Mouse (Mus musculus): ENCODE data around the gene Kazald1. TPM values are rescaled to one million over a fixed set of nuclear protein-coding genes. Genes with fewer than 3 reads are reported as not detected.

Kazald1 gene
- polyA plus RNA-seq (2012; rRNA removed): 13.4 and 15.0 TPM in 2 replicates

DNA sequence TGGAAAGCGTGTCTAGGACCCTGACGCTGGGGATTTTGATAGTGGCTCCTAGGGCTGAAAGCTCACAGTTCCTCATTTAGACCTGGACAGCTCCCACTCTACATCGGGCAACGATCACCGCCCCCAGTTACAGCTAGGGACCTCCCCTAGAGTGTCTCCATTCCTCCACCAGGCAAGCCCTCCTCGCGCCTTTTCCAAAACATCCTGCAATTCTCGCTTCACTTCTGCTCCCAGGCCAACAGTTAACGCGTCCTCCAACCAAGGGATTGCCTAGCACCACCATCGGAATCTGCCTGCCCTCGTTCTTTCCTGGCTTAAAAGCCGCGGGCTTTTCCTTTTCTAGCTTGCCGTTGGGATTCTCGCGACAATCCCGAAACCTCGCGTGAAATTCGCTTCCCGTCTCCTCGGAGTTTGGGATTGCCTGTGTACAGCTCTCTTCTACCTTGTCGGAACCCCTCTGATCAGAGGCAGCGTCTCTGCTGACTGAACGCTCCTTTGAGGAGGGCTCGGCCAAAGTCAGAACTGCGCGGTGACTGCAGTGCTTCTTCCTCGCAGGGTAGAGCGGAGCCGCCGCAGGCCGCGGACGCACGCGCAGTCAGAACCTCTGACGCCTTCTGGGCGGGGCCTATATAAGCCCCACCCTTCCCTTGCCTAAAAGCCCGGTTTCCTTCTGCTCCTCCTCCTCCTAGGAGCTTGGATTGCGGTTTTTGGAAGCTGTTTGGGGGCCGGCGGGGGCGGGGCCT is at the start of gene Kazald1:
Gene Kazald1 (plus strand): TSS at position 662 of the 743 bp plus-strand sequence.
- under 1% methylated on average over 45 of the region's 45 CpGs for WGBS
- peaks cover 7% of the 10 kb centered on the region; the same call in 1 of the 2 replicates for H3K4me1 ChIP-seq (ENCODE audit: control insufficient read depth, insufficient read depth, low read length)
- peak; percentile 95 to 98 for DNase-seq
- peak within 1 kb of the TSS; percentile 89 for H3K4me3 ChIP-seq (replicated peaks; ENCODE audit: insufficient read depth, low read depth, low read length)
- H3K27me3 ChIP-seq (ENCODE audit: control insufficient read depth, insufficient read depth, low read length): no peaks in the 10 kb centered on the region
- peak; percentile 99 for TF ChIP-seq POLR2A (IDR thresholded peaks at IDR 0.05; ENCODE audit: borderline replicate concordance, insufficient read depth, low read length)
- no peak for TF ChIP-seq CTCF (IDR thresholded peaks at IDR 0.05; ENCODE audit: borderline replicate concordance, insufficient read depth, low read depth, low read length)
- peak within 1 kb of the TSS; percentile 95 for H3K27ac ChIP-seq (ENCODE audit: insufficient read depth, low read length)

DNA sequence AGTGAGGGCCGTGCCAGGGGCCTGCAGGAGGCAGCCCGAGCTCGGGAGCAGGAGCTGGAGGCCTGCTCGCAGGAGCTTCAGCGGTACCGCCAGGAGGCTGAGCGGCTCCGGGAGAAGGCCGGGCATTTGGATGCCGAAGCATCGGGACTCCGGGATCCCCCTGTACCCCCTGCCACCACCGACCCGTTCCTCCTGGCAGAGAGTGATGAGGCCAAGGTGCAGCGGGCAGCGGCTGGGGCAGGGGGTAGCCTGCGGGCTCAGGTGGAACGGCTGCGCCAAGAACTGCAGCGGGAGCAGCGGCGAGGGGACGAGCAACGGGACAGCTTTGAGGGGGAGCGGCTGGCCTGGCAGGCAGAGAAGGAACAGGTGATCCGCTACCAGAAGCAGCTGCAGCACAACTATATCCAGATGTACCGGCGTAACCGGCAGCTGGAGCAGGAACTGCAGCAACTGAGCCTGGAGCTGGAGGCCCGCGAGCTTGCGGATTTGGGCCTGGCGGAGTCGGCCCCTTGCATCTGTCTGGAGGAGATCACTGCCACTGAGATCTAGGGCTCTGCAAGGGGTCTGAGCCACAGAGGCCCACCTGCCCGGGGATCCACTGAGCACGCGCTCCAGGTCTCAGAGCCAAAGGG is 49.0 kb upstream of the Kazald1 start:
- no peak for DNase-seq

DNA sequence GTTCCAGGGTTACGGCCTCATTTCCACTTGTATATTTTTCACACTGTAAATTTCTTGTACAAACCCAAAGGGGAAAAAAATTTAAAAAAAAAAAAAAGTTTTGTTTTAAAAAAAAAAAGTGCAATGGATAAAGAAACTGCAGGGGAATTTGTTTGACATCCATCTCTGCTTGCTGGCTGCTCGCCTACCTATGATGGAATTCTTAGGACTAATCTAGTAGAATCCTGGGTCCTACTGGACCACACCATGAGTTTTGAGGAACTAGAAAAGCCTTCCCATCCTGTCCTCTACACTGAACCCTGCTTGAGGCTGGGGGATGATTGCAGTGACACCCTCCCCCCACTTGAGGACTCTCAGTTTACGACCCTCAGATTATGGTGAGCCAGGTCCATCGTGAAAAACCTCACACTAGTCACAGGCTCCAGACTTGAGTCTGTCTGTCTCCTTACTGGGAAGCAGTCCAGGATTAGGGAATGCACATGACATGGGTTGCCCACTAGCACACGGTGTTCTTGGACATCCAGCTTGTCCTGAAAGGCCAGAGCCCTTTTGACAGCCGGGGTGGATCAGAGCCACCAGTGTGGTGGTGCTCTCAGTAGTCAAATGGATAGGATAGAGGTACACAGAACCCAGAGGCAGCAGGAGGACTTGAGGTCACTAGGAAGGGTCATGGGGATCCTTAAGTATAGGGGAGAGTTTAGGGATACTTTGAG is 47.9 kb upstream of the Kazald1 start:
- Histone ChIP-seq H3K27ac (ENCODE audit: insufficient read depth, low read length) (peak overlapping the region; percentile 24; the same call in 1 of the 2 replicates), H3K4me3 (replicated peaks; ENCODE audit: insufficient read depth, low read depth, low read length) (no peak overlapping the region)
- 58% methylated on average over 6 of the region's 6 CpGs for WGBS

More for the DNA sequence above, 49.0 kb upstream of the Kazald1 start:
- 81% methylated on average over 37 of the region's 37 CpGs for WGBS
- H3K27ac ChIP-seq (ENCODE audit: insufficient read depth, low read length): no peak overlapping the region; the same call in 1 of the 2 replicates
- H3K27me3 ChIP-seq (ENCODE audit: control insufficient read depth, insufficient read depth, low read length): no peaks in the 10 kb centered on the region
- TF ChIP-seq POLR2A (IDR thresholded peaks at IDR 0.05; ENCODE audit: borderline replicate concordance, insufficient read depth, low read length): no peak
- TF ChIP-seq CTCF (IDR thresholded peaks at IDR 0.05; ENCODE audit: borderline replicate concordance, insufficient read depth, low read depth, low read length): no peak
- no peak overlapping the region for H3K4me3 ChIP-seq (replicated peaks; ENCODE audit: insufficient read depth, low read depth, low read length)
- H3K4me1 ChIP-seq (ENCODE audit: control insufficient read depth, insufficient read depth, low read length): peaks cover 12% of the 10 kb centered on the region

GRCm38 (mm10) chr19:45027848-45028247 is 47.2 kb upstream of the Kazald1 start:
- Histone ChIP-seq H3K4me3 (replicated peaks; ENCODE audit: insufficient read depth, low read depth, low read length) (no peak overlapping the region), H3K27me3 (ENCODE audit: control insufficient read depth, insufficient read depth, low read length) (no peaks in the 10 kb centered on the region), H3K27ac (ENCODE audit: insufficient read depth, low read length) (peak overlapping the region; percentile 24; the same call in 1 of the 2 replicates), H3K4me1 (ENCODE audit: control insufficient read depth, insufficient read depth, low read length) (peaks cover 18% of the 10 kb centered on the region)
- 85% methylated on average over 6 of the region's 6 CpGs for WGBS
- TF ChIP-seq CTCF (IDR thresholded peaks at IDR 0.05; ENCODE audit: borderline replicate concordance, insufficient read depth, low read depth, low read length) (no peak), POLR2A (IDR thresholded peaks at IDR 0.05; ENCODE audit: borderline replicate concordance, insufficient read depth, low read length) (no peak)
- no peak for DNase-seq

More for the DNA sequence above, 47.9 kb upstream of the Kazald1 start:
- no peak for DNase-seq
- Histone ChIP-seq H3K27me3 (ENCODE audit: control insufficient read depth, insufficient read depth, low read length) (no peaks in the 10 kb centered on the region), H3K4me1 (ENCODE audit: control insufficient read depth, insufficient read depth, low read length) (peaks cover 14% of the 10 kb centered on the region)
- no peak for TF ChIP-seq CTCF (IDR thresholded peaks at IDR 0.05; ENCODE audit: borderline replicate concordance, insufficient read depth, low read depth, low read length)
- no peak for TF ChIP-seq POLR2A (IDR thresholded peaks at IDR 0.05; ENCODE audit: borderline replicate concordance, insufficient read depth, low read length)

- H3K27me3 ChIP-seq (ENCODE audit: control insufficient read depth, insufficient read depth, low read length): no peaks in the 10 kb centered on the region
- no peak for TF ChIP-seq CTCF (IDR thresholded peaks at IDR 0.05; ENCODE audit: borderline replicate concordance, insufficient read depth, low read depth, low read length)
- TF ChIP-seq POLR2A (IDR thresholded peaks at IDR 0.05; ENCODE audit: borderline replicate concordance, insufficient read depth, low read length): no peak
- H3K27ac ChIP-seq (ENCODE audit: insufficient read depth, low read length): peak overlapping the region; percentile 24; the same call in 1 of the 2 replicates
- H3K4me1 ChIP-seq (ENCODE audit: control insufficient read depth, insufficient read depth, low read length): peaks cover 18% of the 10 kb centered on the region
- H3K4me3 ChIP-seq (replicated peaks; ENCODE audit: insufficient read depth, low read depth, low read length): no peak overlapping the region
- WGBS: 51% methylated on average over 19 of the region's 19 CpGs
- DNase-seq: no peak
Measured at GRCm38 (mm10) chr19:45028746-45029145, 46.3 kb upstream of the Kazald1 start.

GRCm38 (mm10) chr19:45029571-45029970 is 45.5 kb upstream of the Kazald1 start:
- TF ChIP-seq POLR2A (IDR thresholded peaks at IDR 0.05; ENCODE audit: borderline replicate concordance, insufficient read depth, low read length): no peak
- no peak for TF ChIP-seq CTCF (IDR thresholded peaks at IDR 0.05; ENCODE audit: borderline replicate concordance, insufficient read depth, low read depth, low read length)
- Histone ChIP-seq H3K27ac (ENCODE audit: insufficient read depth, low read length) (no peak overlapping the region), H3K4me1 (ENCODE audit: control insufficient read depth, insufficient read depth, low read length) (peaks cover 15% of the 10 kb centered on the region; the same call in 1 of the 2 replicates), H3K4me3 (replicated peaks; ENCODE audit: insufficient read depth, low read depth, low read length) (no peak overlapping the region), H3K27me3 (ENCODE audit: control insufficient read depth, insufficient read depth, low read length) (no peaks in the 10 kb centered on the region)
- WGBS: 54% methylated on average over 9 of the region's 9 CpGs
- DNase-seq: no peak

DNA sequence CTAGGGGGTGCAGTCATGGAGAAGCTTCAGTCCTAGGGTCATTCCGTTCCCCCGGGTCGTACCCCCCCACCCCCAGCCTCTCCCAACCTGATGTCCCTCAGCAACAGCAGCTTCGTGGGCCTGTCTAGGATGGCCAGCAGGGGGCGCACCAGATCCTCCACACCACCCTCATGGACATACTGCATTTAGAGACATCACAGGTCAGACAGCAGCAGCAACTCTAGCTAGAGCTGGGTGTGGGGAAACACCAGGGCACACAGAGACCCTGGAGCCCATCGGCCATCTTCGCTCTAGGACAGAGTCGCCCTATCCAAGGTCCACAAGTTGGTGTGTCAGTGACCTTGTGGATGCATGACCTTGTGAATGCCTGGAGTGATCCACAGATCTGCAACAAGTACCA is 44.9 kb upstream of the Kazald1 start:
- no peak overlapping the region for H3K27ac ChIP-seq (ENCODE audit: insufficient read depth, low read length)
- no peaks in the 10 kb centered on the region for H3K27me3 ChIP-seq (ENCODE audit: control insufficient read depth, insufficient read depth, low read length)
- peak; percentile 77 for TF ChIP-seq CTCF (IDR thresholded peaks at IDR 0.05; ENCODE audit: borderline replicate concordance, insufficient read depth, low read depth, low read length)
- TF ChIP-seq POLR2A (IDR thresholded peaks at IDR 0.05; ENCODE audit: borderline replicate concordance, insufficient read depth, low read length): no peak
- peaks cover 15% of the 10 kb centered on the region; the same call in 1 of the 2 replicates for H3K4me1 ChIP-seq (ENCODE audit: control insufficient read depth, insufficient read depth, low read length)
- DNase-seq: peak; percentile 71 to 77
- 41% methylated on average over 8 of the region's 8 CpGs for WGBS
- no peak overlapping the region for H3K4me3 ChIP-seq (replicated peaks; ENCODE audit: insufficient read depth, low read depth, low read length)

Measured in cerebellum, adult 2 months (tissue).